Mouse (Mus musculus): ENCODE results near the gene Ctnna3. TPM values are rescaled to one million over a fixed set of nuclear protein-coding genes. Genes with fewer than 3 reads are reported as not detected.

Gene Ctnna3
- polyA plus RNA-seq, 1 experiment, result 1.2 TPM

GRCm38 (mm10) chr10:63805551-63805950 is 375.7 kb downstream of the Ctnna3 start:
- Histone ChIP-seq H3K27ac (ENCODE audit: control insufficient read depth, insufficient read depth, low read depth, low read length, poor library complexity) (no peak overlapping the region), H3K4me1 (ENCODE audit: control insufficient read depth, insufficient read depth, low read length) (no peaks in the 10 kb centered on the region), H3K4me3 (replicated peaks; ENCODE audit: control insufficient read depth, low read depth, low read length) (no peak overlapping the region)
- 79% methylated on average over 6 of the region's 6 CpGs for WGBS
- TF ChIP-seq POLR2A (IDR thresholded peaks at IDR 0.05; ENCODE audit: borderline replicate concordance, control insufficient read depth, low read depth, low read length) (no peak), CTCF (IDR thresholded peaks at IDR 0.05; ENCODE audit: control insufficient read depth, insufficient read depth, low read length) (no peak)

GRCm38 (mm10) chr10:63806254-63806653 is 376.4 kb downstream of the Ctnna3 start:
- H3K4me3 ChIP-seq (replicated peaks; ENCODE audit: control insufficient read depth, low read depth, low read length), result no peak overlapping the region
- H3K4me1 ChIP-seq (ENCODE audit: control insufficient read depth, insufficient read depth, low read length), result no peaks in the 10 kb centered on the region
- TF ChIP-seq CTCF (IDR thresholded peaks at IDR 0.05; ENCODE audit: control insufficient read depth, insufficient read depth, low read length) (no peak), POLR2A (IDR thresholded peaks at IDR 0.05; ENCODE audit: borderline replicate concordance, control insufficient read depth, low read depth, low read length) (no peak)
- 67% methylated on average over 1 of the region's 1 CpGs for WGBS
- no peak overlapping the region for H3K27ac ChIP-seq (ENCODE audit: control insufficient read depth, insufficient read depth, low read depth, low read length, poor library complexity)

- Histone ChIP-seq H3K4me1 (ENCODE audit: control insufficient read depth, insufficient read depth, low read length) (no peaks in the 10 kb centered on the region), H3K4me3 (replicated peaks; ENCODE audit: control insufficient read depth, low read depth, low read length) (no peak overlapping the region), H3K27ac (ENCODE audit: control insufficient read depth, insufficient read depth, low read depth, low read length, poor library complexity) (no peak overlapping the region)
- 43% methylated on average over 9 of the region's 9 CpGs for WGBS
- TF ChIP-seq POLR2A (IDR thresholded peaks at IDR 0.05; ENCODE audit: borderline replicate concordance, control insufficient read depth, low read depth, low read length) (no peak), CTCF (IDR thresholded peaks at IDR 0.05; ENCODE audit: control insufficient read depth, insufficient read depth, low read length) (no peak)
These were observed 380.2 kb downstream of the Ctnna3 start for GRCm38 (mm10) chr10:63810043-63810617.

- no peak for TF ChIP-seq POLR2A (IDR thresholded peaks at IDR 0.05; ENCODE audit: borderline replicate concordance, control insufficient read depth, low read depth, low read length)
- no peak for TF ChIP-seq CTCF (IDR thresholded peaks at IDR 0.05; ENCODE audit: control insufficient read depth, insufficient read depth, low read length)
- whole genome bisulfite sequencing, result 78% methylated on average over 4 of the region's 4 CpGs
- no peak overlapping the region for H3K4me3 ChIP-seq (replicated peaks; ENCODE audit: control insufficient read depth, low read depth, low read length)
- H3K4me1 ChIP-seq (ENCODE audit: control insufficient read depth, insufficient read depth, low read length), result no peaks in the 10 kb centered on the region
- H3K27ac ChIP-seq (ENCODE audit: control insufficient read depth, insufficient read depth, low read depth, low read length, poor library complexity), result no peak overlapping the region
These were observed 409.1 kb downstream of the Ctnna3 start for GRCm38 (mm10) chr10:63839011-63839410.

- no peak overlapping the region for H3K27ac ChIP-seq (ENCODE audit: control insufficient read depth, insufficient read depth, low read depth, low read length, poor library complexity)
- H3K4me1 ChIP-seq (ENCODE audit: control insufficient read depth, insufficient read depth, low read length), result no peaks in the 10 kb centered on the region
- TF ChIP-seq POLR2A (IDR thresholded peaks at IDR 0.05; ENCODE audit: borderline replicate concordance, control insufficient read depth, low read depth, low read length) (no peak), CTCF (IDR thresholded peaks at IDR 0.05; ENCODE audit: control insufficient read depth, insufficient read depth, low read length) (no peak)
- WGBS, result 70% methylated on average over 4 of the region's 4 CpGs
- no peak overlapping the region for H3K4me3 ChIP-seq (replicated peaks; ENCODE audit: control insufficient read depth, low read depth, low read length)
These were observed 422.0 kb downstream of the Ctnna3 start for GRCm38 (mm10) chr10:63851946-63852345.

GRCm38 (mm10) chr10:63869123-63869522 is 439.2 kb downstream of the Ctnna3 start:
- no peak for TF ChIP-seq POLR2A (IDR thresholded peaks at IDR 0.05; ENCODE audit: borderline replicate concordance, control insufficient read depth, low read depth, low read length)
- H3K4me1 ChIP-seq (ENCODE audit: control insufficient read depth, insufficient read depth, low read length), result no peaks in the 10 kb centered on the region
- 79% methylated on average over 7 of the region's 7 CpGs for WGBS
- H3K27ac ChIP-seq (ENCODE audit: control insufficient read depth, insufficient read depth, low read depth, low read length, poor library complexity), result no peak overlapping the region
- no peak overlapping the region for H3K4me3 ChIP-seq (replicated peaks; ENCODE audit: control insufficient read depth, low read depth, low read length)

- Histone ChIP-seq H3K27ac (ENCODE audit: control insufficient read depth, insufficient read depth, low read depth, low read length, poor library complexity) (no peak overlapping the region), H3K4me1 (ENCODE audit: control insufficient read depth, insufficient read depth, low read length) (no peaks in the 10 kb centered on the region), H3K4me3 (replicated peaks; ENCODE audit: control insufficient read depth, low read depth, low read length) (no peak overlapping the region)
- WGBS, result 83% methylated on average over 5 of the region's 5 CpGs
- no peak for TF ChIP-seq CTCF (IDR thresholded peaks at IDR 0.05; ENCODE audit: control insufficient read depth, insufficient read depth, low read length)
- no peak for TF ChIP-seq POLR2A (IDR thresholded peaks at IDR 0.05; ENCODE audit: borderline replicate concordance, control insufficient read depth, low read depth, low read length)
These were observed 450.6 kb downstream of the Ctnna3 start for GRCm38 (mm10) chr10:63880462-63880903.

GRCm38 (mm10) chr10:63886449-63887088 is 456.7 kb downstream of the Ctnna3 start:
- TF ChIP-seq CTCF (IDR thresholded peaks at IDR 0.05; ENCODE audit: control insufficient read depth, insufficient read depth, low read length) (no peak), POLR2A (IDR thresholded peaks at IDR 0.05; ENCODE audit: borderline replicate concordance, control insufficient read depth, low read depth, low read length) (no peak)
- WGBS, result 80% methylated on average over 23 of the region's 23 CpGs
- H3K4me1 ChIP-seq (ENCODE audit: control insufficient read depth, insufficient read depth, low read length), result no peaks in the 10 kb centered on the region

More at GRCm38 (mm10) chr10:63886449-63887088, 456.7 kb downstream of the Ctnna3 start:
- Histone ChIP-seq H3K27ac (ENCODE audit: control insufficient read depth, insufficient read depth, low read depth, low read length, poor library complexity) (no peak overlapping the region), H3K4me3 (replicated peaks; ENCODE audit: control insufficient read depth, low read depth, low read length) (no peak overlapping the region)

Data from bone marrow, adult 2 months (tissue).